Mouse (Mus musculus): ENCODE measurements around the gene Gm5737. TPM values are rescaled to one million over a fixed set of nuclear protein-coding genes. Genes with fewer than 3 reads are reported as not detected.
A peak's percentile ranks its signal among the peaks of the same experiment; 100 is the strongest.

Gm5737 gene
- polyA plus RNA-seq, 1 experiment from 2014 or later, result not detected

GRCm38 (mm10) chr7:120809705-120810104 lies 2.5 kb upstream of the Gm5737 start:
- Histone ChIP-seq H3K9me3 (replicated peaks; ENCODE audit: low read length) (no peaks in the 10 kb centered on the region), H3K4me1 (replicated peaks; ENCODE audit: insufficient read depth, low read length) (no peaks in the 10 kb centered on the region), H3K4me3 (replicated peaks; ENCODE audit: low read depth, low read length) (peak overlapping the region; percentile 12; the same call in 1 of the 2 replicates), H3K27ac (no peak overlapping the region), H3K27me3 (ENCODE audit: insufficient read depth, low read length) (no peaks in the 10 kb centered on the region; the same call in 1 of the 2 replicates), H3K9ac (ENCODE audit: low read depth, low read length) (no peak overlapping the region), H3K4me2 (ENCODE audit: low read length) (peak overlapping the region; percentile 50), H3K36me3 (ENCODE audit: insufficient read depth, low read length) (no peaks in the 10 kb centered on the region)
- no peak for TF ChIP-seq CTCF (IDR thresholded peaks at IDR 0.05; ENCODE audit: low read depth)
- 7% methylated on average over 27 of the region's 27 CpGs for WGBS
- DNase-seq (ENCODE audit: low spot score) (no peak), ATAC-seq (replicated peaks; ENCODE audit: low FRiP score, low read depth) (no peak)

GRCm38 (mm10) chr7:120817552-120817951 lies 5.4 kb downstream of the Gm5737 start:
- Histone ChIP-seq H3K4me1 (replicated peaks; ENCODE audit: insufficient read depth, low read length) (no peaks in the 10 kb centered on the region), H3K27me3 (ENCODE audit: insufficient read depth, low read length) (no peaks in the 10 kb centered on the region), H3K4me3 (replicated peaks; ENCODE audit: low read depth, low read length) (no peak overlapping the region), H3K36me3 (ENCODE audit: insufficient read depth, low read length) (no peaks in the 10 kb centered on the region), H3K4me2 (ENCODE audit: low read length) (no peak overlapping the region), H3K27ac (no peak overlapping the region), H3K9ac (ENCODE audit: low read depth, low read length) (no peak overlapping the region), H3K9me3 (replicated peaks; ENCODE audit: low read length) (no peaks in the 10 kb centered on the region)
- DNase-seq (ENCODE audit: low spot score), result no peak
- ATAC-seq (replicated peaks; ENCODE audit: low FRiP score, low read depth), result no peak
- 92% methylated on average over 6 of the region's 6 CpGs for WGBS
- TF ChIP-seq CTCF (IDR thresholded peaks at IDR 0.05; ENCODE audit: low read depth), result no peak

GRCm38 (mm10) chr7:120819386-120819785 lies 7.2 kb downstream of the Gm5737 start:
- DNase-seq (ENCODE audit: low spot score), result no peak
- no peak overlapping the region for H3K4me3 ChIP-seq (replicated peaks; ENCODE audit: low read depth, low read length)
- H3K9me3 ChIP-seq (replicated peaks; ENCODE audit: low read length), result no peaks in the 10 kb centered on the region
- H3K4me1 ChIP-seq (replicated peaks; ENCODE audit: insufficient read depth, low read length), result no peaks in the 10 kb centered on the region
- no peak for ATAC-seq (replicated peaks; ENCODE audit: low FRiP score, low read depth)
- H3K9ac ChIP-seq (ENCODE audit: low read depth, low read length), result no peak overlapping the region
- H3K27me3 ChIP-seq (ENCODE audit: insufficient read depth, low read length), result no peaks in the 10 kb centered on the region; the same call in 1 of the 2 replicates
- WGBS, result 88% methylated on average over 4 of the region's 4 CpGs
- no peak overlapping the region for H3K27ac ChIP-seq
- no peak overlapping the region for H3K4me2 ChIP-seq (ENCODE audit: low read length)
- no peaks in the 10 kb centered on the region for H3K36me3 ChIP-seq (ENCODE audit: insufficient read depth, low read length)
- TF ChIP-seq CTCF (IDR thresholded peaks at IDR 0.05; ENCODE audit: low read depth), result no peak

- peak; percentile 96 for TF ChIP-seq CTCF (IDR thresholded peaks at IDR 0.05; ENCODE audit: low read depth)
- Histone ChIP-seq H3K4me1 (replicated peaks; ENCODE audit: insufficient read depth, low read length) (no peaks in the 10 kb centered on the region), H3K27me3 (ENCODE audit: insufficient read depth, low read length) (no peaks in the 10 kb centered on the region; the same call in 1 of the 2 replicates), H3K27ac (no peak overlapping the region), H3K4me2 (ENCODE audit: low read length) (no peak overlapping the region), H3K9me3 (replicated peaks; ENCODE audit: low read length) (no peaks in the 10 kb centered on the region), H3K4me3 (replicated peaks; ENCODE audit: low read depth, low read length) (no peak overlapping the region), H3K9ac (ENCODE audit: low read depth, low read length) (no peak overlapping the region), H3K36me3 (ENCODE audit: insufficient read depth, low read length) (no peaks in the 10 kb centered on the region)
- 20% methylated on average over 5 of the region's 5 CpGs for WGBS
- ATAC-seq (replicated peaks; ENCODE audit: low FRiP score, low read depth) (peak; percentile 27; the same call in 1 of the 2 replicates), DNase-seq (ENCODE audit: low spot score) (peak; percentile 79)
Observed at GRCm38 (mm10) chr7:120823248-120823647, 11.1 kb downstream of the Gm5737 start.

- H3K36me3 ChIP-seq (ENCODE audit: insufficient read depth, low read length), result no peaks in the 10 kb centered on the region
- no peak overlapping the region for H3K27ac ChIP-seq
- H3K9ac ChIP-seq (ENCODE audit: low read depth, low read length), result no peak overlapping the region
- H3K4me1 ChIP-seq (replicated peaks; ENCODE audit: insufficient read depth, low read length), result no peaks in the 10 kb centered on the region
- DNase-seq (ENCODE audit: low spot score), result no peak
- no peak overlapping the region for H3K4me2 ChIP-seq (ENCODE audit: low read length)
- H3K4me3 ChIP-seq (replicated peaks; ENCODE audit: low read depth, low read length), result no peak overlapping the region
- no peak for TF ChIP-seq CTCF (IDR thresholded peaks at IDR 0.05; ENCODE audit: low read depth)
- H3K27me3 ChIP-seq (ENCODE audit: insufficient read depth, low read length), result peaks cover 3% of the 10 kb centered on the region; the same call in 1 of the 2 replicates
- 72% methylated on average over 2 of the region's 2 CpGs for WGBS
- ATAC-seq (replicated peaks; ENCODE audit: low FRiP score, low read depth), result no peak
- H3K9me3 ChIP-seq (replicated peaks; ENCODE audit: low read length), result no peaks in the 10 kb centered on the region
Observed at GRCm38 (mm10) chr7:120825097-120825496, 12.9 kb downstream of the Gm5737 start.

GRCm38 (mm10) chr7:120826408-120826807 lies 14.2 kb downstream of the Gm5737 start:
- DNase-seq (ENCODE audit: low spot score), result peak; percentile 58
- Histone ChIP-seq H3K27ac (no peak overlapping the region), H3K4me1 (replicated peaks; ENCODE audit: insufficient read depth, low read length) (0 out of 2 replicates have a peak, but pooled peaks cover 2% of the 10 kb centered on the region), H3K36me3 (ENCODE audit: insufficient read depth, low read length) (no peaks in the 10 kb centered on the region), H3K9ac (ENCODE audit: low read depth, low read length) (no peak overlapping the region), H3K9me3 (replicated peaks; ENCODE audit: low read length) (no peaks in the 10 kb centered on the region), H3K27me3 (ENCODE audit: insufficient read depth, low read length) (peaks cover 3% of the 10 kb centered on the region; the same call in 1 of the 2 replicates), H3K4me3 (replicated peaks; ENCODE audit: low read depth, low read length) (no peak overlapping the region), H3K4me2 (ENCODE audit: low read length) (no peak overlapping the region)
- ATAC-seq (replicated peaks; ENCODE audit: low FRiP score, low read depth), result no peak
- WGBS, result 26% methylated on average over 3 of the region's 3 CpGs
- peak; percentile 76 for TF ChIP-seq CTCF (IDR thresholded peaks at IDR 0.05; ENCODE audit: low read depth)

Data from kidney, postnatal 0 days (tissue).